Mouse (Mus musculus): ENCODE data around the gene Ucp3. TPM values are rescaled to one million over a fixed set of nuclear protein-coding genes. Genes with fewer than 3 reads are reported as not detected.

Gene Ucp3
- polyA plus RNA-seq (2011; ENCODE audit: insufficient read length, low read depth, missing spikeins): not detected in 2 replicates

GRCm38 (mm10) chr7:100472777-100473176 lies at the start of gene Ucp3:
Gene Ucp3, plus strand, starts transcription at chr7:100472990.
- no peak for TF ChIP-seq POLR2A (IDR thresholded peaks at IDR 0.05; ENCODE audit: low read depth, low read length)
- TF ChIP-seq CTCF (IDR thresholded peaks at IDR 0.05; ENCODE audit: borderline replicate concordance, insufficient read depth, low read length): no peak
- Histone ChIP-seq H3K27ac (ENCODE audit: insufficient read depth, low read length) (no peak within 1 kb of the TSS), H3K4me3 (ENCODE audit: insufficient read depth, low read length) (no peak within 1 kb of the TSS), H3K4me1 (ENCODE audit: control insufficient read depth, insufficient read depth, low read length) (no peaks in the 10 kb centered on the region)

- no peak overlapping the region for H3K27ac ChIP-seq (ENCODE audit: insufficient read depth, low read length)
- H3K4me1 ChIP-seq (ENCODE audit: control insufficient read depth, insufficient read depth, low read length): no peaks in the 10 kb centered on the region
- TF ChIP-seq POLR2A (IDR thresholded peaks at IDR 0.05; ENCODE audit: low read depth, low read length): no peak
- no peak for TF ChIP-seq CTCF (IDR thresholded peaks at IDR 0.05; ENCODE audit: borderline replicate concordance, insufficient read depth, low read length)
- no peak overlapping the region for H3K4me3 ChIP-seq (ENCODE audit: insufficient read depth, low read length)
Measured at GRCm38 (mm10) chr7:100425795-100426194, 47.0 kb upstream of the Ucp3 start.

GRCm38 (mm10) chr7:100429102-100429501 lies 43.7 kb upstream of the Ucp3 start:
- Histone ChIP-seq H3K4me3 (ENCODE audit: insufficient read depth, low read length) (no peak overlapping the region), H3K4me1 (ENCODE audit: control insufficient read depth, insufficient read depth, low read length) (no peaks in the 10 kb centered on the region), H3K27ac (ENCODE audit: insufficient read depth, low read length) (no peak overlapping the region)
- no peak for TF ChIP-seq POLR2A (IDR thresholded peaks at IDR 0.05; ENCODE audit: low read depth, low read length)
- peak; percentile 37; the same call in 1 of the 2 replicates for TF ChIP-seq CTCF (IDR thresholded peaks at IDR 0.05; ENCODE audit: borderline replicate concordance, insufficient read depth, low read length)

- TF ChIP-seq POLR2A (IDR thresholded peaks at IDR 0.05; ENCODE audit: low read depth, low read length) (no peak), CTCF (IDR thresholded peaks at IDR 0.05; ENCODE audit: borderline replicate concordance, insufficient read depth, low read length) (no peak)
- H3K27ac ChIP-seq (ENCODE audit: insufficient read depth, low read length): no peak overlapping the region
- no peak overlapping the region for H3K4me3 ChIP-seq (ENCODE audit: insufficient read depth, low read length)
- no peaks in the 10 kb centered on the region for H3K4me1 ChIP-seq (ENCODE audit: control insufficient read depth, insufficient read depth, low read length)
Measured at GRCm38 (mm10) chr7:100429911-100430310, 42.9 kb upstream of the Ucp3 start.

GRCm38 (mm10) chr7:100431103-100431502 lies 41.7 kb upstream of the Ucp3 start:
- H3K4me3 ChIP-seq (ENCODE audit: insufficient read depth, low read length): no peak overlapping the region
- H3K4me1 ChIP-seq (ENCODE audit: control insufficient read depth, insufficient read depth, low read length): no peaks in the 10 kb centered on the region
- no peak for TF ChIP-seq CTCF (IDR thresholded peaks at IDR 0.05; ENCODE audit: borderline replicate concordance, insufficient read depth, low read length)
- TF ChIP-seq POLR2A (IDR thresholded peaks at IDR 0.05; ENCODE audit: low read depth, low read length): no peak
- no peak overlapping the region for H3K27ac ChIP-seq (ENCODE audit: insufficient read depth, low read length)

- no peak overlapping the region for H3K27ac ChIP-seq (ENCODE audit: insufficient read depth, low read length)
- no peaks in the 10 kb centered on the region for H3K4me1 ChIP-seq (ENCODE audit: control insufficient read depth, insufficient read depth, low read length)
- no peak overlapping the region for H3K4me3 ChIP-seq (ENCODE audit: insufficient read depth, low read length)
- no peak for TF ChIP-seq POLR2A (IDR thresholded peaks at IDR 0.05; ENCODE audit: low read depth, low read length)
- TF ChIP-seq CTCF (IDR thresholded peaks at IDR 0.05; ENCODE audit: borderline replicate concordance, insufficient read depth, low read length): no peak
Measured at GRCm38 (mm10) chr7:100433295-100433694, 39.5 kb upstream of the Ucp3 start.

- Histone ChIP-seq H3K27ac (ENCODE audit: insufficient read depth, low read length) (no peak overlapping the region), H3K4me1 (ENCODE audit: control insufficient read depth, insufficient read depth, low read length) (no peaks in the 10 kb centered on the region), H3K4me3 (ENCODE audit: insufficient read depth, low read length) (no peak overlapping the region)
- TF ChIP-seq CTCF (IDR thresholded peaks at IDR 0.05; ENCODE audit: borderline replicate concordance, insufficient read depth, low read length) (no peak), POLR2A (IDR thresholded peaks at IDR 0.05; ENCODE audit: low read depth, low read length) (no peak)
Measured at GRCm38 (mm10) chr7:100443728-100444127, 29.1 kb upstream of the Ucp3 start.

- no peak for TF ChIP-seq POLR2A (IDR thresholded peaks at IDR 0.05; ENCODE audit: low read depth, low read length)
- TF ChIP-seq CTCF (IDR thresholded peaks at IDR 0.05; ENCODE audit: borderline replicate concordance, insufficient read depth, low read length): no peak
- Histone ChIP-seq H3K4me3 (ENCODE audit: insufficient read depth, low read length) (no peak overlapping the region), H3K4me1 (ENCODE audit: control insufficient read depth, insufficient read depth, low read length) (no peaks in the 10 kb centered on the region), H3K27ac (ENCODE audit: insufficient read depth, low read length) (no peak overlapping the region)
Measured at GRCm38 (mm10) chr7:100446271-100446670, 26.5 kb upstream of the Ucp3 start.

GRCm38 (mm10) chr7:100448530-100448929 lies 24.3 kb upstream of the Ucp3 start:
- Histone ChIP-seq H3K27ac (ENCODE audit: insufficient read depth, low read length) (no peak overlapping the region), H3K4me3 (ENCODE audit: insufficient read depth, low read length) (no peak overlapping the region), H3K4me1 (ENCODE audit: control insufficient read depth, insufficient read depth, low read length) (no peaks in the 10 kb centered on the region)
- TF ChIP-seq POLR2A (IDR thresholded peaks at IDR 0.05; ENCODE audit: low read depth, low read length): no peak
- TF ChIP-seq CTCF (IDR thresholded peaks at IDR 0.05; ENCODE audit: borderline replicate concordance, insufficient read depth, low read length): no peak

- H3K27ac ChIP-seq (ENCODE audit: insufficient read depth, low read length): no peak overlapping the region
- TF ChIP-seq CTCF (IDR thresholded peaks at IDR 0.05; ENCODE audit: borderline replicate concordance, insufficient read depth, low read length): no peak
- no peak for TF ChIP-seq POLR2A (IDR thresholded peaks at IDR 0.05; ENCODE audit: low read depth, low read length)
- no peak overlapping the region for H3K4me3 ChIP-seq (ENCODE audit: insufficient read depth, low read length)
- H3K4me1 ChIP-seq (ENCODE audit: control insufficient read depth, insufficient read depth, low read length): no peaks in the 10 kb centered on the region
Measured at GRCm38 (mm10) chr7:100448985-100449384, 23.8 kb upstream of the Ucp3 start.

- Histone ChIP-seq H3K27ac (ENCODE audit: insufficient read depth, low read length) (no peak overlapping the region), H3K4me3 (ENCODE audit: insufficient read depth, low read length) (no peak overlapping the region), H3K4me1 (ENCODE audit: control insufficient read depth, insufficient read depth, low read length) (peaks cover 7% of the 10 kb centered on the region)
- no peak for TF ChIP-seq POLR2A (IDR thresholded peaks at IDR 0.05; ENCODE audit: low read depth, low read length)
- no peak for TF ChIP-seq CTCF (IDR thresholded peaks at IDR 0.05; ENCODE audit: borderline replicate concordance, insufficient read depth, low read length)
Measured at GRCm38 (mm10) chr7:100458153-100458552, 14.6 kb upstream of the Ucp3 start.
